Mouse (Mus musculus) adrenal gland, adult 2 months (tissue): ENCODE results near the gene Olfr520. TPM values are rescaled to one million over a fixed set of nuclear protein-coding genes. Genes with fewer than 3 reads are reported as not detected.
"Not testable (repeated sequence)": the region's sequence is repeated elsewhere in the genome, so short reads cannot be mapped to it uniquely, and the experiment has no call there.

Experiments used
- DNase-seq: peaks from one replicate; pipeline ENCODE4 v3.0.0; 2021
- polyA plus RNA-seq: library from polyadenylated mRNA; depleted of rRNA; stranded (reverse); fragments of >200 nt; gene quantifications from 2 replicates; pipeline ENCODE4 v1.2.3, GENCODE M21; 2012; rRNA removed
- total RNA-seq, 2 experiments: library from RNA; stranded (reverse); gene quantifications; 2 replicates each; pipeline ENCODE4 v1.2.3; 2021

Olfr520 gene
- total and polyA plus RNA-seq, 3 experiments: not detected

GRCm38 (mm10) chr7:99712431-99712830, 17.6 kb upstream of the Olfr520 start:
- peak; percentile 52 for DNase-seq

GRCm38 (mm10) chr7:99716536-99716935, 13.5 kb upstream of the Olfr520 start:
- no peak for DNase-seq

- no peak for DNase-seq
Observed at GRCm38 (mm10) chr7:99734612-99735011, 4.5 kb downstream of the Olfr520 start.

- DNase-seq: not testable (repeated sequence)
Observed at GRCm38 (mm10) chr7:99735491-99735890, 5.4 kb downstream of the Olfr520 start.

GRCm38 (mm10) chr7:99739276-99739675, 9.2 kb downstream of the Olfr520 start:
- DNase-seq: no peak

- DNase-seq: no peak
Observed at GRCm38 (mm10) chr7:99763207-99763606, 33.1 kb downstream of the Olfr520 start, which contains the start of gene Olfr521. Olfr521 (plus strand) TSS chr7:99763507.

- no peak for DNase-seq
Observed at GRCm38 (mm10) chr7:99781385-99781784, 51.3 kb downstream of the Olfr520 start.

- DNase-seq: no peak
Observed at GRCm38 (mm10) chr7:99781916-99782315, 51.8 kb downstream of the Olfr520 start.

GRCm38 (mm10) chr7:99783421-99783820, 53.3 kb downstream of the Olfr520 start:
- no peak for DNase-seq

- no peak for DNase-seq
Observed at GRCm38 (mm10) chr7:99785553-99785952, 55.5 kb downstream of the Olfr520 start.

Other genes with a start within 250 kb of the Olfr520 start
- 100 to 1,000 TPM; 414 to 589 TPM for gene Rps3, start 246.5 kb upstream of the Olfr520 start, total RNA-seq
- gene Rps3, start 246.5 kb upstream of the Olfr520 start, polyA plus RNA-seq: 80.7 and 95.4 TPM in 2 replicates
- 10 to 100 TPM; 38.7 to 62.2 TPM for gene Arrb1, start 194.8 kb upstream of the Olfr520 start, total RNA-seq
- gene Arrb1, start 194.8 kb upstream of the Olfr520 start, polyA plus RNA-seq: 19.0 and 19.3 TPM in 2 replicates
- 10 to 100 TPM; 21.6 to 25.3 TPM for gene Tpbgl, start 103.2 kb upstream of the Olfr520 start, total RNA-seq
- gene Tpbgl, start 103.2 kb upstream of the Olfr520 start, polyA plus RNA-seq: 71.2 and 81.0 TPM in 2 replicates
- gene Slco2b1, start 18.9 kb upstream of the Olfr520 start, total RNA-seq: 10 to 100 TPM; 22.9 to 23.0 TPM
- 34.6 and 49.7 TPM in 2 replicates for gene Slco2b1, start 18.9 kb upstream of the Olfr520 start, polyA plus RNA-seq
- gene Olfr521, start 33.2 kb downstream of the Olfr520 start, total RNA-seq: not detected
- gene Olfr521, start 33.2 kb downstream of the Olfr520 start, polyA plus RNA-seq: not detected in 2 replicates
- gene Neu3, start 98.1 kb downstream of the Olfr520 start, total RNA-seq: 1 to 10 TPM; 1.8 to 2.7 TPM
- gene Neu3, start 98.1 kb downstream of the Olfr520 start, polyA plus RNA-seq: 1.4 TPM in 2 replicates
- gene Xrra1, start 128.8 kb downstream of the Olfr520 start, total RNA-seq: 10 to 100 TPM in 1 of 2 experiments, under 1 TPM in 1; 0.41 to 10.0 TPM
- gene Xrra1, start 128.8 kb downstream of the Olfr520 start, polyA plus RNA-seq: 38.1 and 64.4 TPM in 2 replicates
- 100 to 1,000 TPM; 150 to 186 TPM for gene Spcs2, start 133.2 kb downstream of the Olfr520 start, total RNA-seq
- gene Spcs2, start 133.2 kb downstream of the Olfr520 start, polyA plus RNA-seq: 10.0 and 13.1 TPM in 2 replicates